Mouse (Mus musculus) ovary, adult 18-20 months (tissue): Measurements from ENCODE around the gene Med31.
"Not testable (repeated sequence)": the region's sequence is repeated elsewhere in the genome, so short reads cannot be mapped to it uniquely, and the experiment has no call there.

Experiments used
- DNase-seq: peaks from one replicate; pipeline ENCODE4 v3.0.0; 2022; ENCODE audit warnings: low spot score, mixed read lengths

The Med31 gene

DNA sequence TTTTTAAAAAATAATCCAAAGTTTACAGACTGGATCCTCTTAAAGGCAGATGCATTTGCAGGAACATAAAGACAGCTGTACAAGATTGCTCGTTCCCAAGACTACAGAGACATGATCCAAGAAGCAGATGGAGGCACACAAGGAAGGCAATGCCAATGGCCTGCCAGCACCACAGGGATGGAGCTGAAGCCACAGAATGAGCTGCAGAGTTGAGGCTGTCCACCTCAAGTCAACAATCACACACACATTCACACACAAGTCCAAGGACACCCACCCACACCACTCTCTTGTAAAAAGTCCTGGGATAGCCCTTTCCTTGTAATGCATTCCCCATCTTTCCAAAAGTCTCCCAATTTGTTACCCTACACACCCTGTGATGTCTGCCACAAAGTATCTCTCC, 12.0 kb downstream of the Med31 start:
- DNase-seq: no peak

DNA sequence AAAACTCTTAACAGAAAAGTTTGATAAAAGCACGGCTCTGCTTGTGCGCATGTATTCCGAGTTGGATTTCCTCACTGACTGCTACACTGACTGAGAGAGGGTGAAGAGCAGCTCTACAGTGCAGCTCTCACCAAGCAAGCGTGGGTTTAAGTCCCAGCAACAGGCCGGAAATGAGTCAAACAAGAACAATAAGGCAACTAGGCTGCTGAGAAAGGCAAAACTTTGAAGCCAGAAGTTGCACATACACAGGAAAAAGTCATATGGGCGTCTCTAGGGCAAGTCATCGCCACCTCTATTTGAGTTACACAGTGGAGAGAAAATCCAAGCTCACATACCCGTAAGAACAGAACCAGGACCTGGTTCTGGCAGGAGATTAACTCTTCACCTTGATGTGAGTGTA, 18.9 kb downstream of the Med31 start:
- no peak for DNase-seq

DNA sequence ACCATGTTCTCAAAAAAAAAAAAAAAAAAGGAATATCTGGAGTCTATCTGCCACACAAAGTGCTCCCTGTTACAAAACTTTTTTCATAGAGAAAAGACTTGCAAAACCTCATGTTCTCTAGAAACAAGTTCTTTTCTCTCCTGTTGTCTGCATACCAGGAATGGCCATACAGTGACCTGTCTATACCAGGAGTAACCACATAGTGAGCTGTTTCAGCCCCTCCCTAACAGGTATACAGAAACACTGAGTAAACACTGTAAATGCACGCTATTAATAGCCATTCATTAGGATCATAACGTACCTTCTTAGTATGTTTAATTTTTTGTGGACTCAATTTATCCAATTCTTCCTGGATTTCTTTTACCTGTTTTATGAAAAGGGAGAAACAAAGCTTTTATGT, 21.1 kb downstream of the Med31 start:
- DNase-seq: no peak

DNA sequence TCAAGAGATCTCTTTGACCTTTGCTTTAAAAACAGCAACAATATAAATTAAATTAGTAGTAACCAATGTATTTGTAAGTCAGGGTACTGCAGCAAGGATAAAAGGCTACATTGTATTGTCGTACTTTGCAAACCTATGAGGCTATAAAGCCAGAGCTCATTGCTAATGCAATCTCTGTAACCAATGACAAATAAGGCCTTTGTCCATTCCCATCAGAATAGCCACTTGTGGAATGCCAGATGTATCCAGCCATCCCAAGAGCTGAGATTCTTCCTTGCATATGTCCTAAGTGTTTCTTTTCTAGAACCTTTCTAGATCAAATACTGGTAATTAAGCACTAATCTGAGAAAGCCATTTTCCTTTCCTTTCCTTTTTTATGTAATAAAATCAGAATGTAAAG, 24.5 kb downstream of the Med31 start:
- no peak for DNase-seq

DNA sequence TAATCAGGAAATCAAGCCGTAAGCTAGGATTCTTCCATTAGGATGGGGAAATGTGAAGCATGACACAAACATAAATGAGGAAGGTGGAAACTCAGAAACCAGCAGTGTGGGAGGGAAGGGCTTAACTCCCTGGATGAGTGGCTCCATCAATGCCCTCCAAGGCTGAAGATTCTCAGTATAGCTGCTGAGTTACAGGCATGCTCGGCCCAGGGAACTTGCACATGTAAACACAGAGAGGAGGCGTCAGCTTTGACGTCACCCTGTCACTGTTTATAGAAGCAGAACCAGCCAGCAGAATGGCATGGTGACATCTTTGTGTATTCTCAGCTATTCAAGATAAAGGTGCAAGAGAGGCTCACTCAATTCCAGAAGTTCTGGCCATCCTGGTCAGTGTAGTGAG, 31.1 kb downstream of the Med31 start:
- no peak for DNase-seq

DNA sequence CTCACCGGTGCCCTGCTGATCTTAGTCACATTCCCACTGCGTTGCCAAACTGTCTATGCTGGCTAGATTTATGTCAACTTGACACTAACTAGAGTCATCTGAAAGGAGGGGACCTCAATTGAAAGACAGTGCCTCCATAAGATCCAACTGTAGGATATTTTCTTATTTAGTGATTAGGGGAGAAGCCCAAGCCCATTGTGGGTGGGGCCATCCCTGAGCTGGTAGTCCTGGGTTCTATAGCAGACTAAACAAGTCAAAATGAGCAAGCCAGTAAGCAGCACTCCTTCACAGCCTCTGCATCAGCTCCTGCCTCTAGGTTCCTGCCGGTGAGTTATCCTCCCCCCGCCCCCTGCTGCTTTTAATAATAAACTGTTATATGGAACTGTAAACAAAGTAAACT, 34.3 kb downstream of the Med31 start:
- no peak for DNase-seq

DNA sequence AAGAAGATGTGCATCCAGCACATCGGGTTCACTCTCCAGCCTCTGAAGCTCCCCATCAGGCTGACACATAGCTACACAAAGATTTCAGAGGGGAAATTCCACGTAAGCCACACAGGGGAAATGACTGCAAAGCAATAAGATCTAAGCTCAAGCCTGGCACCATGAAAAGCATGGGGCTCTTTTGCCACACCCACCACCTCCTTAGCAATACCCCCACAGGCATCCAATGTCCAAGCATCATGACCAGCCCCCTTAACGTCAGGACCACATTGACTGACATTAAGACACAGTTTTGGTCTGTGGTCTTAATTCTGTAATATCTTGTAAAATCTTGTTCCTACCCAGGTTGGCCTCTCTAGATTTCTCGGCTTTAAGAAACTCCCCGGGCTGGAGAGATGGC, 34.8 kb downstream of the Med31 start:
- no peak for DNase-seq

DNA sequence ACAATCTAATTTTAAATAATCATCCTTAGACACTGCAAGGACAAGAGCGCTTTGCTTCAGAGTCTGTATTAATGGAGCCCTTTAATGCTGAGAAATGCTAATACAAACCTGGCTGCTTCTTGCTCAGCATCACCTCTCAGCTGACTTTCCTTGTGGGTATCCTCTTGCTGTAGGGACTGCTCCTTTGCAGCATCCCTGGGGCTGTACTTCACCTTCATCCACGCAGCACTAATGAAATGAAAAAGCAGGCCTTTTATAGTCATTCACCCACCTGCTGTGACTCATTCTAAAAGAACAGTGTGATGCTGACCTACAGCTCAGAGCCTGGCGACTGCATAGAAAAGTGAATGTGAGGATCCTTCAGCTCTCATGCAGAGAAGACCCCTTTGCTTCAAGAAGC, 38.8 kb downstream of the Med31 start:
- DNase-seq: no peak

DNA sequence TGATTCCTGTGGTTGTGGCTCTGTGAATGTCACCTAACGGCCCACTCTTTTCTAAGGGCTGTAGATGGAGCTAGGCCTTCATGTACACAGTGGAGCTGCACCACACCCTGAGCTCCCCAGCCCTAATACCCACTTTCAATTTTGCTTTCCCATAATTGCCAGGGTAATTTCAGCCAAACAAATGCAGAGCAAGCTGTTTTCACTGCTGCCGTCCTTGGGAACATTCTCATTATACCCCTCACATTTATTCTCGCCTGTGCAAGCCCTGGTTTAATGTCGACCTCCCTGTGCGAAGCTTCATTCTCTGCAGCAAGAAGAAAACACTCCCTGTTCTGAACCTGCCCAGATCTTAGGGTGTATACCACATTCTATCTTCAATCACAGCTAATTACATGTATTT, 39.4 kb downstream of the Med31 start:
- DNase-seq: no peak

DNA sequence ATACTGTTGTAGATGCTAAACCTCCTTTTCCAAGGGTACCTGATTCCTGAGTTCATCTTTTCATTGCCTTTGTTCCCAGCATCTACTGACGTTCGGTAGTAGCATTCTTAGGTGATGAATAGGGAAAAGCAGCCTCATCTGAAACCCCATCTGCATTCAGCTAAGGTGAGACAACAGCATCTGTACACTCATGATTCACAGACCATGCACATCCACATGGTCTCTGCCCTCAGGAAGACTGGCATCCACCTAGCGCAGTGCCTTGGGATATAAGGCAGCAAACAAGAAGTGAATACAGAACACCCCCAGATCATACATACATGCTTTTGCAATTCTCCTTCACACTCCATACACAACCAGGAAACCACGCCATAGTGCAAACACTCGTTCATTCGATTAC, 40.7 kb downstream of the Med31 start:
- no peak for DNase-seq

DNA sequence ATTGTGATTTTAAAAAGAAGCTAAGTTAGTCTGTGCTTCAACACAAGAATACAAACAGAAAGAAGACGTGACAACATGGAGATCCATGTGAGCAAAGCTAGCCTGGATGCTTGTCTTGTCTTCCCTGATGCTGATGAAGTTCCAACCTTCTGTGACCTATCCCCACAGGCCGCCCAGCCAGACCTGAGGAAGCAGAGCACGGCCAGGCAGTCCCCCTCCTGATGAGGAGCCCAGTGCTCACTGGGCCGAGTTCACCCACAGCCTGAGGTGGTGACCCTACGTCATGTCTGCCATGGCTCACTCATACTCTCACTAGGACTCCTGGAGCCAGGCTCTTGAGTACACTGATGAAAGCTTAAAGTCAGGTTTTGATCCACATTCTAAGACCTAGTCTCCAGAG, 41.9 kb downstream of the Med31 start:
- no peak for DNase-seq

DNA sequence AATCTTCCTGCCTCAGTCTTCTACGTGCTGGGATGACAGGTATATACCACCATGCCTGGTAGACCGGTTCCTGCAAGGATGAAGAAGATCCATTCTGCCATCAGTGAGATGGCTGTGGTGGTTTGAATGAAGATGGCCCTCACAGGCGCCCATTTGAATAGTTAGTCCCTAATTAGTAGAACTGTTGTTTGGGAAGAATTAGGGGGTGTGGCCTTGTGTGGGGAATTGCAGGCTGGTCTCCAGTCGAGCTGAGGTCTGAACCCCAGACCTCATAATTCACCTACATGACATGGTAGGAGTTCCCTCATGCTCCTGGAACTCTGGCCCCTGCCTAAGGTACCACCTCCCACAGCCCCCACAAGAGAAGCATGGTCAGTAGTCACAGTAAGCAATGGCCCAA, 43.5 kb downstream of the Med31 start:
- not testable (repeated sequence) for DNase-seq

DNA sequence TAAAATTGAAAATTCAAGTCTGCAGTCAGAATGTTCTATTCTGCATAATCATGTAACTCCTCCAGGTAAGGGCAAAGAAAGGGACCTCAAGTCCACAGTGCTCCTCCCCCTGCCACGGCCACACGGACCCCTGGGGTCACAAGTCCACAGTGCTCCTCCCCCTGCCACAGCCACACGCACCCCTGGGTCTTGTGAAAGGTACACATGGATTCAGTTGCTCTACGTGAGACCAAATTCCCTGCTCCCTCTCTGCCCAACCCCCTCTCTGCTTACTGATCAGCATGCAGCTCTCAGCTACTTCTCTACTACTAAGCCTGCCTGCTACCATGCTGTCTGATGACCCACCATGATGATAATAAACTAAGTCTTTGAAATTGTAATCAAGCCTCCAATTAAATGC, 45.5 kb downstream of the Med31 start:
- DNase-seq: no peak

DNA sequence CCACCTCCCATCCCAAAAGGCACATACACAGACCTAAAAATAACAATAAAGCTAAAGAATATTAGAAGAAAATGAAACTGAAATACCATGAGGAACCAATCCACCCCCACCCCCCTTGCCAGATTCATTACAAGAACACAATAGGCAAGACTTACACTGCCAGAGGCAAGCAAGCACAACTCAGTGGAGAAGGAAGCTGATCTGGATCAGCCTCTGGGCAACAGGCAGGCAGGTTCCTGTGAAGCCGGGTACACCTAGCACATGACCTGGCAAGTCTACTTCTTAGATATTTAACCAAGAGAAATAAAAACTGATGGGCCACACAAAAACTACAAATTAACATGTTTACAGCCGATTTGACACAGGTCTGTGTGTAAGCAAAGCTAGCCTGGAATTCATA, 52.2 kb downstream of the Med31 start:
- no peak for DNase-seq
